8 mouse cellular contexts compared by ENCODE assay signal in genomic region chr4:109667518-109667917, GRCm38 (mm10). TPM values are rescaled to one million over a fixed set of nuclear protein-coding genes. Genes with fewer than 3 reads are reported as not detected.
DNase-seq lines count a peak whose midpoint lies in the region; ATAC-seq and TF ChIP-seq lines count a peak whose summit lies in the region.

No protein-coding gene starts in this region.

- no peak for ATAC-seq in megakaryocyte, adult 5-6 weeks (ENCODE audit: poor library complexity, severe bottlenecking)
- no peak for ATAC-seq in limb, embryonic 12.5 days (ENCODE audit: insufficient number of reproducible peaks, insufficient read depth, low FRiP score, low TSS enrichment, low read depth)
- no peak for ATAC-seq in stomach, embryonic 16.5 days (ENCODE audit: insufficient read depth, low FRiP score)
- no peak for ATAC-seq in CD4-positive, CD25-positive, alpha-beta regulatory T cell, adult 4 months

- no peak overlapping the region for H3K27ac ChIP-seq in cerebellum, adult 2 months (ENCODE audit: insufficient read depth, low read length)
- H3K27ac ChIP-seq in limb, embryonic 12.5 days = no peak overlapping the region
- H3K27ac ChIP-seq in stomach, embryonic 16.5 days (ENCODE audit: low read length) = peak overlapping the region; percentile 98; the same call in 1 of the 2 replicates

- H3K9me3 ChIP-seq in megakaryocyte, embryonic 14.5 days = no peaks in the 10 kb centered on the region
- H3K9me3 ChIP-seq in limb, embryonic 12.5 days = no peaks in the 10 kb centered on the region
- H3K9me3 ChIP-seq in stomach, embryonic 16.5 days (replicated peaks; ENCODE audit: control insufficient read depth, low read length) = no peaks in the 10 kb centered on the region

- WGBS in cerebellum, adult 2 months = 53% methylated on average over 2 of the region's 2 CpGs
- 28% methylated on average over 2 of the region's 2 CpGs for WGBS in limb, embryonic 12.5 days
- 73% methylated on average over 2 of the region's 2 CpGs for WGBS in stomach, embryonic 16.5 days

- H3K27me3 ChIP-seq in cerebellum, adult 2 months (ENCODE audit: control insufficient read depth, insufficient read depth, low read length) = no peaks in the 10 kb centered on the region
- peaks cover 26% of the 10 kb centered on the region for H3K27me3 ChIP-seq in megakaryocyte, embryonic 14.5 days (replicated peaks)
- peaks cover 26% of the 10 kb centered on the region for H3K27me3 ChIP-seq in limb, embryonic 12.5 days
- H3K27me3 ChIP-seq in stomach, embryonic 16.5 days (ENCODE audit: control insufficient read depth, insufficient read depth, low read length) = peaks cover 8% of the 10 kb centered on the region

- no peak for DNase-seq in cerebellum, adult 2 months
- no peak for DNase-seq in cerebellum, postnatal 36 days
- DNase-seq in thymus, postnatal 36 days = no peak

- no peak for TF ChIP-seq CTCF in cerebellum, adult 2 months (IDR thresholded peaks at IDR 0.05; ENCODE audit: borderline replicate concordance, insufficient read depth, low read depth, low read length)

- TF ChIP-seq POLR2A in cerebellum, adult 2 months (IDR thresholded peaks at IDR 0.05; ENCODE audit: borderline replicate concordance, insufficient read depth, low read length) = no peak

- no peaks in the 10 kb centered on the region for H3K36me3 ChIP-seq in megakaryocyte, embryonic 14.5 days (replicated peaks; ENCODE audit: low read length)
- no peaks in the 10 kb centered on the region for H3K36me3 ChIP-seq in limb, embryonic 12.5 days
- no peaks in the 10 kb centered on the region for H3K36me3 ChIP-seq in stomach, embryonic 16.5 days (ENCODE audit: control insufficient read depth, insufficient read depth, low read length)

- 0 out of 2 replicates have a peak overlapping the region, but pooled peaks have one; percentile 81 for H3K9ac ChIP-seq in limb, embryonic 12.5 days (replicated peaks)
- peak overlapping the region; percentile 99 for H3K9ac ChIP-seq in stomach, embryonic 16.5 days (ENCODE audit: low read length)

- peak overlapping the region; percentile 84 for H3K4me3 ChIP-seq in cerebellum, adult 2 months (replicated peaks; ENCODE audit: insufficient read depth, low read depth, low read length)
- peak overlapping the region; percentile 94 for H3K4me3 ChIP-seq in megakaryocyte, embryonic 14.5 days (replicated peaks)
- peak overlapping the region; percentile 63; the same call in 1 of the 2 replicates for H3K4me3 ChIP-seq in limb, embryonic 12.5 days (replicated peaks)
- H3K4me3 ChIP-seq in stomach, embryonic 16.5 days (replicated peaks; ENCODE audit: low read length) = peak overlapping the region; percentile 83

- H3K4me1 ChIP-seq in cerebellum, adult 2 months (ENCODE audit: control insufficient read depth, insufficient read depth, low read length) = no peaks in the 10 kb centered on the region
- H3K4me1 ChIP-seq in megakaryocyte, embryonic 14.5 days = peaks cover 17% of the 10 kb centered on the region
- H3K4me1 ChIP-seq in limb, embryonic 12.5 days (replicated peaks) = peaks cover 18% of the 10 kb centered on the region
- H3K4me1 ChIP-seq in stomach, embryonic 16.5 days (ENCODE audit: control insufficient read depth, insufficient read depth, low read length) = peaks cover 11% of the 10 kb centered on the region

- H3K4me2 ChIP-seq in limb, embryonic 12.5 days = peak overlapping the region; percentile 98
- H3K4me2 ChIP-seq in stomach, embryonic 16.5 days (ENCODE audit: low read depth, low read length) = peak overlapping the region; percentile 97

RNA-seq across cellular contexts. Expression of gene Cdkn2c, which starts 0.5 kb away (rescaled TPM):
- 2.9 and 3.1 TPM in 2 replicates for polyA plus RNA-seq in cerebellum, adult 2 months (2012; rRNA removed)
- polyA plus RNA-seq in megakaryocyte, embryonic 14.5 days (2012; ENCODE audit: insufficient read depth, low replicate concordance) = 1.6 TPM in 1 of 2 replicates, not detected in the other
- total RNA-seq in megakaryocyte, adult 5-6 weeks (2015) = 97.2 and 122 TPM in 2 replicates
- total RNA-seq in megakaryocyte, adult 5-6 weeks (2017) = 93.9 and 102 TPM in 2 replicates
- polyA plus RNA-seq in limb, embryonic 12.5 days (2016; fragmentation: Nextera tagmentation; extraction: Ambion mirVana) = 3.3 TPM in 2 replicates
- polyA plus RNA-seq in stomach, embryonic 16.5 days (2015; fragmentation: Nextera tagmentation; extraction: Ambion mirVana) = 6.5 and 9.0 TPM in 2 replicates
- polyA plus RNA-seq in CD4-positive, CD25-positive, alpha-beta regulatory T cell, adult 4 months (2017; shearing (Covaris generic)) = 10 to 100 TPM; 13.2 to 17.1 TPM

RNA-seq across cellular contexts. Expression of gene Faf1, which starts 8.9 kb away (rescaled TPM):
- polyA plus RNA-seq in cerebellum, adult 2 months (2012; rRNA removed) = 20.4 and 20.9 TPM in 2 replicates
- polyA plus RNA-seq in megakaryocyte, embryonic 14.5 days (2012; ENCODE audit: insufficient read depth, low replicate concordance) = 2.0 and 3.4 TPM in 2 replicates
- total RNA-seq in megakaryocyte, adult 5-6 weeks (2015) = 34.5 and 35.8 TPM in 2 replicates
- 40.9 and 42.0 TPM in 2 replicates for total RNA-seq in megakaryocyte, adult 5-6 weeks (2017)
- 33.3 and 36.1 TPM in 2 replicates for polyA plus RNA-seq in limb, embryonic 12.5 days (2016; fragmentation: Nextera tagmentation; extraction: Ambion mirVana)
- polyA plus RNA-seq in stomach, embryonic 16.5 days (2015; fragmentation: Nextera tagmentation; extraction: Ambion mirVana) = 16.0 and 17.0 TPM in 2 replicates
- 1 to 10 TPM; 3.2 to 7.3 TPM for polyA plus RNA-seq in CD4-positive, CD25-positive, alpha-beta regulatory T cell, adult 4 months (2017; shearing (Covaris generic))
